Mouse (Mus musculus) embryonic facial prominence, embryonic 13.5 days (tissue): Measurements from ENCODE around the gene Ddx28. TPM values are rescaled to one million over a fixed set of nuclear protein-coding genes. Genes with fewer than 3 reads are reported as not detected.
A peak's percentile ranks its signal among the peaks of the same experiment; 100 is the strongest.
"Not testable (repeated sequence)": the region's sequence is repeated elsewhere in the genome, so short reads cannot be mapped to it uniquely, and the experiment has no call there.

ENCODE experiments used
- ATAC-seq: fragments of 200-750 bp; cut with Nextera tagmentation; 2 replicates; pipeline ENCODE4 v1.8.0; 2017; ENCODE audit warnings: low read depth; ENCODE audit not compliant: insufficient number of reproducible peaks, insufficient read depth, low FRiP score, low TSS enrichment
- H3K27ac ChIP-seq: fragments of 300-500 bp; sonication (generic); 2 replicates; pipeline ENCODE4 v1.5.1; 2015; ENCODE audit warnings: moderate library complexity, mild to moderate bottlenecking, inconsistent platforms
- H3K27me3 ChIP-seq: fragments of 300-500 bp; sonication (generic); 2 replicates; pipeline ENCODE4 v1.6.1; 2015; ENCODE audit warnings: mild to moderate bottlenecking, inconsistent platforms
- H3K36me3 ChIP-seq: fragments of 300-500 bp; sonication (generic); 2 replicates; pipeline ENCODE4 v1.6.1; 2015; ENCODE audit warnings: mild to moderate bottlenecking, inconsistent platforms
- H3K4me1 ChIP-seq: fragments of 300-500 bp; sonication (generic); 2 replicates; pipeline ENCODE4 v1.6.1; 2015; ENCODE audit warnings: inconsistent platforms
- H3K4me2 ChIP-seq: fragments of 300-500 bp; sonication (generic); 2 replicates; pipeline ENCODE4 v1.6.1; 2015; ENCODE audit warnings: moderate library complexity, mild to moderate bottlenecking, inconsistent platforms
- H3K4me3 ChIP-seq: fragments of 300-500 bp; sonication (generic); 2 replicates; pipeline ENCODE4 v1.5.1; 2015; ENCODE audit warnings: mild to moderate bottlenecking, inconsistent platforms
- H3K9ac ChIP-seq: fragments of 300-500 bp; sonication (generic); 2 replicates; pipeline ENCODE4 v1.6.1; 2015; ENCODE audit warnings: mild to moderate bottlenecking, inconsistent platforms
- H3K9me3 ChIP-seq: fragments of 300-500 bp; sonication (generic); 2 replicates; pipeline ENCODE4 v1.6.1; 2016; ENCODE audit warnings: inconsistent platforms
- WGBS: fragments of 180-500 bp; shearing (Covaris S2); methylation state at CpG from one replicate; pipeline ENCODE4 v1.1.7; 2015; ENCODE audit warnings: mixed read lengths; 5-methylcytosine and 5-hydroxymethylcytosine counted together
- polyA plus RNA-seq: library from polyadenylated mRNA; unstranded; fragments of >200 nt; fragmentation: Nextera tagmentation; extraction: Ambion mirVana; gene quantifications from 2 replicates; pipeline ENCODE4 v1.2.1, GENCODE M21; 2015

Gene Ddx28
- polyA plus RNA-seq, 1 experiment from 2014 or later: 18.8 TPM

DNA sequence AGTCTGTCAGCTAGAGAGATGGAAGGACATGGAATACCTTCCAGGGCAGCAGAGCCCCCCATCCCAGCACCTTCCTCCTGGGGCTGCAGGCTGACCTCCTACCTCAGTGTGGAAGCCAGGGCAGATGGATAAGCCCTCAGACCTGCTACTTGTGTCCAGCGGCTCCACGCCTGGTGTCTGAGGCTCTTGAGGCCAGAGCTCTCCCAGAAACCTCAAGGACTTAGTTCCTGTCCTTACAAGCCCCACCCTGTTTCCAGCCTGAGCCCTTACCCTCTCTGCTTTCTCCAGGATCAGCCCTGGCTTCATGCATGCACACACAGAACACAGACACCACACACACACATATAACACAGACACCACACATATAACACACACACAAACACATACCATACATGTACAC is 20.1 kb downstream of the Ddx28 start:
- no peak for ATAC-seq
- no peak overlapping the region for H3K9ac ChIP-seq
- WGBS: 80% methylated on average over 2 of the region's 2 CpGs

DNA sequence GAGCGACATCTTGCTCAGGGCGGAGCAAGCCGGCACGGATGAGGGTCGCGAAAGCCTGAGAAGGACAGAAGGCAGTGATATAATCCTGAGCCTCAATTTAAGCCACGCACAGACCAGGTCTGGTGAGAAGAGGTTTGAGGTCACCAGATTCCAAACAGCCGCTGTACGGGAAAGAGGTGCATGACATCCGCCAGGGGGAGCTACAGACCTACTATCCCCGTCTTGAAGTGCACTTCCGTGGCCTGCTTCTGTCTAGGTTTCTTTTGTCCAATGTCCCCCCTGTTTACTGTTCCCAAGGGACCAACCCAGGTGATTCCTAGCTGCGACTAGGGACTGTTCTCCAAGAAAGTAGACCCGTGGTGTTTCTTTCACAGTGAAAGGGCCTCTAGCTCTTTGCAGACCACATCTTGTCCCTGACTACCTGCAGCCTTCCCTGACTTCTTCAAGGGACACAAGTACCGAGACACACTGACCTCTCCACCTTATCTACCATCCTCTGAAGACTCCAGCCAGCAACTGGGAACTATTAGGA is 20.8 kb downstream of the Ddx28 start, which contains the start of gene Dus2:
Dus2 (plus strand) TSS at position 482 of the 532 bp plus-strand sequence.
- 11% methylated on average over 15 of the region's 15 CpGs for WGBS

More for the DNA sequence above, 20.1 kb downstream of the Ddx28 start:
- no peaks in the 10 kb centered on the region for H3K27me3 ChIP-seq
- H3K9me3 ChIP-seq: no peaks in the 10 kb centered on the region
- no peaks in the 10 kb centered on the region for H3K4me1 ChIP-seq
- no peaks in the 10 kb centered on the region for H3K36me3 ChIP-seq
- H3K27ac ChIP-seq: no peak overlapping the region
- H3K4me2 ChIP-seq: no peak overlapping the region
- no peak overlapping the region for H3K4me3 ChIP-seq

DNA sequence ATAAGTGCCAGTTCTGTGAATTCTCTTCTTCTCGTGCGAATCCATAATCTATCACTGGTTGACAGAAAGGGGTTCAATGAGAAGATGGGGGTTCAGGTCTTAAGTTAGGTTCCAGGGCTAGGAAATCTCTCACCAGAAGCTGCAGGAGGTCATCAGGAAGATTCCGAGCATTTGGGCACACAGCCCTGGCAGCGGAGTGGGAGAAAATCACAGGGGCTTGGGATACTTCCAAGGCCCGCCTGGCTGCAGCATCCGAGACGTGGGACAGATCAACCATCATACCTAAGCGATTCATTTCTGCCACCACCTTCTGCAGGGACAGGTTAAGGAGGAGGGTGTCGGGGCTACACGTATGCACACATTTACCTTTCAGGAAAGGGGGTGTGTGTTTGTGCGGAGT is 23.1 kb downstream of the Ddx28 start:
- ATAC-seq: no peak

More for the DNA sequence above, 20.8 kb downstream of the Ddx28 start, which contains the start of gene Dus2:
- Histone ChIP-seq H3K9ac (peak within 1 kb of the TSS; percentile 40; the same call in 1 of the 2 replicates), H3K4me1 (no peaks in the 10 kb centered on the region), H3K27me3 (no peaks in the 10 kb centered on the region), H3K36me3 (no peaks in the 10 kb centered on the region), H3K9me3 (no peaks in the 10 kb centered on the region), H3K4me3 (no peak within 1 kb of the TSS), H3K4me2 (peak within 1 kb of the TSS; percentile 39), H3K27ac (no peak within 1 kb of the TSS)
- ATAC-seq: peak; percentile 62; the same call in 1 of the 2 replicates

DNA sequence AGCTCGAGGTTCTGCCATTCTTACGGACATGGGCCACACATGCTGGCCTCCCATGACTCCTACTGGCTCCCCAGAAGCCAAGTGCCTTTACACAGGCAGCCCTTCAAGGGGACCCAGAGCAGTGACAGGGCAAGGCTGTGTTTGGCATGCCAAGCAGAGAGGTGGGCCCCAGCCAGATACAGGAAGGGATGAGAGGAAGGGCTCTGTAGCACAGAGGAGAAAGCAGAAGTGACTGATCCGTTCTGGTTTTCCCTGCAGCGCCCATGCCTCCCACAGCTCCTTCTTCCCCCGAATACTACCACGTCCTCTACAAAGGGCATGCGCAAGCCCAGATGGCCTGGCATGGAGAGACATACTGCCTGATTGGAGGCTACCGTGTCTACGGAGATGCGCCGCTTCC is 28.3 kb downstream of the Ddx28 start:
- 79% methylated on average over 11 of the region's 11 CpGs for WGBS
- H3K4me3 ChIP-seq, H3K27ac ChIP-seq, H3K9me3 ChIP-seq, H3K27me3 ChIP-seq, H3K4me2 ChIP-seq, H3K36me3 ChIP-seq, H3K9ac ChIP-seq, H3K4me1 ChIP-seq, ATAC-seq: not testable (repeated sequence)

More for the DNA sequence above, 23.1 kb downstream of the Ddx28 start:
- H3K9me3 ChIP-seq: no peaks in the 10 kb centered on the region
- no peak overlapping the region for H3K27ac ChIP-seq
- H3K4me3 ChIP-seq: no peak overlapping the region
- WGBS: 84% methylated on average over 11 of the region's 11 CpGs
- H3K36me3 ChIP-seq: no peaks in the 10 kb centered on the region
- H3K9ac ChIP-seq: no peak overlapping the region
- H3K27me3 ChIP-seq: no peaks in the 10 kb centered on the region
- H3K4me1 ChIP-seq: no peaks in the 10 kb centered on the region
- H3K4me2 ChIP-seq: no peak overlapping the region

DNA sequence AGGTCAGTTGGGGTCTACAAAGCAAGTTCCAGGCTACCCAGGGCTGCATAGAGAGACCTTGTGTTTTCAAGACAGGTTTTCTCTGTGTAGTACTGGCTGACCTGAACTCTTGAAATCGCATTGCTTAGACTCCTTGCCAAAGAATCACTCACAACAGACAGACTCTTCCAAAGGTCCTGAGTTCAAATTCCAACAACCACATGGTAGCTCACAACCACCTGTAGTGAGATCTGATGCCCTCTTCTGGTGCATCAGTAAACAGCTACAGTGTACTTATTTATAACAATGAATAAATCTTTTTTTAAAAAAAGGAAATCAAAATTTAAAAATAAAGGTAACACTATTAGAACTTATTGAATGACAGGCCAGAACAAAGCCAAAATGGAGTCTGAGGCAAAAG is 30.5 kb downstream of the Ddx28 start:
- no peak for ATAC-seq

DNA sequence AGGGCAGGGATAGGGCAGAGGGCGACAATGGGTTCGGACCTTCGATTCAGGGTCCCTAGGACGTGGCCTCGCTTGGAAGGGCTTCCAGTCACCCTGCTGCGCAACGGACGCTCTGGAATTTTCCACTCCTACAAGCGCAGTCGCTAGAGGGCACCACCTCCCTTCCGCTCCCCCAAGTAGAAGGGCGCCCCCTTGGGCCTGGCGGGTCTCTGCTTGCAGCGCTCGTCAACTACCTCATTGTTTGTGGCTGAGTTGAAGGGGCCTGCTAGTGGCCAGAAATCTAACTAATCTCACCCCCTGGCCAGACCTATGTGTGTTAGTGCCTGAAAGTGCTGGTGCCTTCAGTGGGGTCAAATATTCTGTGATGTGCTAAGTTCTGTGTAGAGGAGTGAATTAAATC is 32.4 kb downstream of the Ddx28 start, which contains the start of gene Dpep3:
Dpep3 (minus strand) TSS at position 105 of the 400 bp plus-strand sequence.
- no peaks in the 10 kb centered on the region for H3K4me1 ChIP-seq
- no peak within 1 kb of the TSS for H3K4me3 ChIP-seq
- WGBS: 93% methylated on average over 15 of the region's 15 CpGs
- H3K9me3 ChIP-seq: no peaks in the 10 kb centered on the region
- ATAC-seq: 0 out of 2 replicates have a peak, but pooled peaks have one; percentile 20
- no peak within 1 kb of the TSS for H3K4me2 ChIP-seq
- H3K27ac ChIP-seq: no peak within 1 kb of the TSS
- no peak within 1 kb of the TSS for H3K9ac ChIP-seq
- H3K36me3 ChIP-seq: no peaks in the 10 kb centered on the region
- H3K27me3 ChIP-seq: no peaks in the 10 kb centered on the region

More for the DNA sequence above, 30.5 kb downstream of the Ddx28 start:
- Histone ChIP-seq H3K4me2 (no peak overlapping the region), H3K4me3 (no peak overlapping the region), H3K9me3 (no peaks in the 10 kb centered on the region), H3K9ac (no peak overlapping the region), H3K27ac (no peak overlapping the region), H3K36me3 (no peaks in the 10 kb centered on the region), H3K4me1 (no peaks in the 10 kb centered on the region), H3K27me3 (no peaks in the 10 kb centered on the region)
- WGBS: 87% methylated on average over 1 of the region's 1 CpGs

DNA sequence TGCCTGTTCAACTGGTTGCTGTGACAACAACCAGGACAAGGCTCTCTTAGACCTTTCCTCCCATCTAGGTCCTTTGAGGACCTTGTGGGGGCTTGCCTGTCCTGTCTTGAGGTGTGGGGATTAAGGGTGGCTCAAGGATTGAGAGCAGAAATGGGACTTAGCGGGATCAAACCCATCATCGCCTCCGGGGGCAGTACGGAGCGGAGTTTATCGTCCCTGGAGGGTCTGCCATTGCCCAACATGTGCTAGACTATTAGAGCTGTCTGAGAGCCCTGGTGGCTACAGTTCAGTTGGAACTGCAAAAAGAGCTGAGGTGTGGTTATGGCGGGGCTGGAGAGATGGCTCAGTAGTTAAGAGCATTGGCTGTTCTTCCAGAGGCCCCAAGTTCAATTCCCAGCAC is 36.3 kb downstream of the Ddx28 start:
- Histone ChIP-seq H3K4me3 (no peak overlapping the region), H3K9me3 (no peaks in the 10 kb centered on the region), H3K27ac (no peak overlapping the region), H3K4me2 (no peak overlapping the region), H3K4me1 (no peaks in the 10 kb centered on the region), H3K36me3 (no peaks in the 10 kb centered on the region), H3K9ac (no peak overlapping the region), H3K27me3 (no peaks in the 10 kb centered on the region)
- 68% methylated on average over 7 of the region's 7 CpGs for WGBS
- no peak for ATAC-seq

DNA sequence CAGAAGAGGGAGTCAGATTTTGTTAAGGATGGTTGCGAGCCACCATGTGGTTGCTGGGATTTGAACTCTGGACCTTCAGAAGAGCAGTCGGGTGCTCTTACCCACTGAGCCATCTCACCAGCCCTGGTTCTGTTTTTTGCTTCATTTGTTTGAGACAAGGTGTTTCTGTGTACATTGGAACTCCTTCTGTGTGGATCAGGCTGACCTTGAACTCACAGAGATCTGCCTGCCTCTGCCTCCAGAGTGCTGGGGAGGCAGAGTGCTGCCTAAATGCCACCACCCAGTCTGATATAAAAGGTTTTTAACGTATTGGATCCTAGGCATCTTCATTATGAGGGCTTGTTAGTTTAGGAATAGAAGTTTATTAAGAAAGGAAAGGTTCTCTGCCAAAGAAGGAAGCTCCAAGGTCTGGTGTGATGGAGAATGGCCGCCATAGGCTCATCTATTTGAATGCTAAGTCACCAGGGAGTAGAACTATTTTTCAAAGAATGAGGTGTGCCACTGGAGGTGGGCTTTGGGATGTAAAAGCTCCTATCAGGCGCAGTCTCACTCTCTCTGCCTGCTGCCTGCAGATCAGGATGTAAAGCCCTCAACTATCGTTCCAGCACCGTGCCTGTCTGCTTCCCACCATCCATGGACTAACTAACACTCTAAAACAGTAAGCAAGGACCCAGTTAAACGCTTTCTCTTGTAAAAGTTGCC is 40.5 kb downstream of the Ddx28 start:
- Histone ChIP-seq H3K9me3 (no peaks in the 10 kb centered on the region), H3K27ac (no peak overlapping the region), H3K36me3 (no peaks in the 10 kb centered on the region), H3K9ac (no peak overlapping the region), H3K27me3 (no peaks in the 10 kb centered on the region), H3K4me2 (no peak overlapping the region), H3K4me3 (no peak overlapping the region), H3K4me1 (peaks cover 11% of the 10 kb centered on the region)
- WGBS: 70% methylated on average over 8 of the region's 8 CpGs
- ATAC-seq: no peak

DNA sequence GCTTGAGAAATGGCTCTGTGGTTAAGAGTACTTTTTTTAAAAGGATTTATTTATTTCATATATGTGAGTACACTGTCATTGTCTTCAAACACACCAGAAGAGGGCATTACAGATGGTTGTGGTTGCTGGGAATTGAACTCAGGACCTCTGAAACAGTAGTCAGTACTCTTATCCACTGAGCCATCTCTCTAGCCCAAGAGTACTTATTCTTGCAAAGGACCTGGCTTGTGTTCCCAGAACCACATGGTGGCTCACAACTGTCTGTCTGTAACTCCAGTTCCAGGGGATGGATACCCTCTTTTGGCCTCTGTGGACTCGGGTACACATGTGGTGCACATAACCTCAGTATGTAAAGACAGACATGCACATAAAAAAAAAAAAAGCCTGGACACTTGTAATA is 42.3 kb downstream of the Ddx28 start:
- Histone ChIP-seq H3K27ac (no peak overlapping the region), H3K27me3 (no peaks in the 10 kb centered on the region), H3K4me1 (peaks cover 21% of the 10 kb centered on the region), H3K36me3 (no peaks in the 10 kb centered on the region), H3K9me3 (no peaks in the 10 kb centered on the region), H3K9ac (no peak overlapping the region), H3K4me3 (no peak overlapping the region), H3K4me2 (no peak overlapping the region)
- no peak for ATAC-seq
- WGBS: 70% methylated on average over 1 of the region's 1 CpGs

DNA sequence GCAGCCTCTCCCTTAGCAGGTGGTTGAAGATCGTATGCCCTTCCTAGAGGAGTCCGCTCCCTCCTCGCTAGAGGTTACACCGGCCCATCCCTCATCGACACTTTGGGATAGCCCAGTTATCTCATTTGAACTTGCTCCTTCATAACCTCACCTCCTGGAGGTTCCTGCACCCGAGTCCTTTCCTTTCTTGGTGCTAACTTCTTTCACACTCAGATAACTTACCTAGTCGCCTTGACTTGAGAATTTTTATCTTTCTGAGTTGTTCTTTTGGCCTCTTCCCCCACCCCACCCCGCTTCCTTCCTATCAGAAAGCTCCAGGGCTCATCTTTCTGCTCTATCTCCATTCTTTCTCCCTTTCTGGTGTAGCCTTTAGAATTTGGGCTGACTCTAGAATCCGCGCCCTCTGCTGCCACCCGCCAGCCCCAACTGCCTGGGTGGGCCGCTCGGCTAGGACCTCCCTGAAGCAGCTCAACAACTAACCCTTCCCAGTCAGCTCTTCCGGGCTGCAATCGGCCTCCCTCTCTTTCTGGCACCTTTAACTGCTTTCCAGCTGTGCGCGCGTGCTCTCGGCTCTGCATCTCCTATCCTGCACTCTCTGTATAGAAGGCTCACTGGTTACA is 44.9 kb downstream of the Ddx28 start:
- no peaks in the 10 kb centered on the region for H3K36me3 ChIP-seq
- H3K27ac ChIP-seq: peak overlapping the region; percentile 39
- no peaks in the 10 kb centered on the region for H3K27me3 ChIP-seq
- no peaks in the 10 kb centered on the region for H3K9me3 ChIP-seq
- peak overlapping the region; percentile 57; the same call in 1 of the 2 replicates for H3K9ac ChIP-seq
- peak overlapping the region; percentile 84 for H3K4me3 ChIP-seq
- H3K4me2 ChIP-seq: peak overlapping the region; percentile 75
- peaks cover 35% of the 10 kb centered on the region for H3K4me1 ChIP-seq
- WGBS: 7% methylated on average over 19 of the region's 19 CpGs
- no peak for ATAC-seq

DNA sequence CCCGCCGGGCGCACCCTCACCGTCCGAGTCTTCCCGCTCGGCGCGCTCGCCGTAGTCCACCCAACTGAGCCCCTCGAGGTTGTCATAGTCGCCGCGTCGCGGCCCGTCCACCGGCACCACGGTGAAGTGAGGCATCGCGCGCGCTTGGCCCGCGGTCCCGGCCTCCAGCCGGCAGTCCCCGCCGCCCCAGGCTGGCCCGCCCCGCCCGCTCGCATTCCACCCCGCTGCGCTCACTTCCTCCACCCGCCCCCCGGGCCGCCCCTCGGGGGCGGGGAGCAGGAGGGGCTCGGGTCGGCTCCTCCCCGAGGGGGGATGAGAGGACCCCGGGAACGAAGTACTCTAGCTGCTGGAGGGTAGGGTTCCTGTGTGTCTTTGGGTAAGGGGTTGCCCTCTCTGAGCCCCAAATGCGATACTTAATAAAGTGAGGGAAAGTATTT is 45.8 kb downstream of the Ddx28 start, which contains the start of gene Slc12a4:
Slc12a4 (minus strand) TSS at position 193 of the 437 bp plus-strand sequence.
- under 1% methylated on average over 47 of the region's 47 CpGs for WGBS
- Histone ChIP-seq H3K27ac (peak within 1 kb of the TSS; percentile 94), H3K36me3 (peaks cover 4% of the 10 kb centered on the region; the same call in 1 of the 2 replicates), H3K4me2 (peak within 1 kb of the TSS; percentile 75), H3K4me3 (peak within 1 kb of the TSS; percentile 84), H3K4me1 (peaks cover 41% of the 10 kb centered on the region), H3K9me3 (no peaks in the 10 kb centered on the region), H3K9ac (peak within 1 kb of the TSS; percentile 92), H3K27me3 (no peaks in the 10 kb centered on the region)
- peak; percentile 84 for ATAC-seq
